Mouse (Mus musculus) heart, embryonic 11.5 days (tissue): Measurements from ENCODE around the gene Papln. TPM values are rescaled to one million over a fixed set of nuclear protein-coding genes. Genes with fewer than 3 reads are reported as not detected.

Source experiments
- ATAC-seq: fragments of 200-750 bp; cut with Nextera tagmentation; replicated peaks from 2 replicates; pipeline ENCODE4 v1.8.0; 2017; ENCODE audit warnings: moderate library complexity; ENCODE audit not compliant: insufficient number of reproducible peaks, low FRiP score, low TSS enrichment
- H3K27ac ChIP-seq: fragments of 300-500 bp; sonication (generic); 2 replicates; pipeline ENCODE4 v1.5.1; 2014; ENCODE audit warnings: mild to moderate bottlenecking, low read depth, low read length
- H3K27me3 ChIP-seq: fragments of 300-500 bp; sonication (generic); 2 replicates; pipeline ENCODE4 v1.6.1; 2014; ENCODE audit warnings: mild to moderate bottlenecking, low read length, mixed read lengths; ENCODE audit not compliant: control insufficient read depth, insufficient read depth
- H3K36me3 ChIP-seq: fragments of 300-500 bp; sonication (generic); 2 replicates; pipeline ENCODE4 v1.6.1; 2014; ENCODE audit warnings: mild to moderate bottlenecking, low read length, moderate library complexity, mixed read lengths; ENCODE audit not compliant: control insufficient read depth, insufficient read depth
- H3K4me1 ChIP-seq: fragments of 300-500 bp; sonication (generic); 2 replicates; pipeline ENCODE4 v1.6.1; 2014; ENCODE audit warnings: low read length; ENCODE audit not compliant: control insufficient read depth, insufficient read depth
- H3K4me2 ChIP-seq: fragments of 300-500 bp; sonication (generic); 2 replicates; pipeline ENCODE4 v1.6.1; 2014; ENCODE audit warnings: mild to moderate bottlenecking, moderate library complexity
- H3K4me3 ChIP-seq: fragments of 300-500 bp; sonication (generic); 2 replicates; pipeline ENCODE4 v1.5.1; 2014; ENCODE audit warnings: low read depth, low read length
- H3K9ac ChIP-seq: fragments of 300-500 bp; sonication (generic); 2 replicates; pipeline ENCODE4 v1.6.1; 2014; ENCODE audit warnings: mild to moderate bottlenecking, low read depth, low read length, moderate library complexity
- H3K9me3 ChIP-seq: fragments of 300-500 bp; sonication (generic); replicated peaks from 2 replicates; pipeline ENCODE4 v1.6.1; 2016; ENCODE audit warnings: low read length; ENCODE audit not compliant: control insufficient read depth
- WGBS: fragments of 180-500 bp; shearing (Covaris S2); extraction: QIAGEN DNeasy Blood & Tissue Kit; methylation state at CpG from one replicate; pipeline ENCODE4 v1.1.7; 2014; ENCODE audit not compliant: insufficient replicate concordance; 5-methylcytosine and 5-hydroxymethylcytosine counted together
- polyA plus RNA-seq: library from polyadenylated mRNA; unstranded; fragments of >200 nt; fragmentation: Nextera tagmentation; extraction: Ambion mirVana; gene quantifications from 2 replicates; pipeline ENCODE4 v1.2.1, GENCODE M21; 2014

Papln gene
- polyA plus RNA-seq, 1 experiment from 2014 or later: 0.10 TPM

DNA sequence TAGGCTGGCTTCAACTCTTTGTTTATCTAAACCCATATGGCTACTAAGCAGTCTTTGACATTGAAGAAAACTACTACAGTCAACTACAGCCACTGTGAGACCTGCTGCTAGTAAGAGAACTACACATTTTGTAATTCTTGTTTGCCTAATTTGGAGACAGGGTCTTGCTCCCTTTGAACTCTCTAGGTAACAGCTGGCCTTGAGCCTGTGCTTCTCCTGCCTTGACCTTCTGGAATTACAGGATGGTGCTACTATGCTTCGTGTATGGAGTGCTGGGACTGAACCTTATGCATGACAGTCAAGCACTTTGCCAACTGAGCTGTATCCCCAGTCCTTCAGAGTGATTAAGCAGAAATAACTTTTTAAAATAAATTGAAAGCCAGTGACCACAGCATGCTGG, 53.2 kb downstream of the Papln start:
- 83% methylated on average over 1 of the region's 1 CpGs for WGBS

DNA sequence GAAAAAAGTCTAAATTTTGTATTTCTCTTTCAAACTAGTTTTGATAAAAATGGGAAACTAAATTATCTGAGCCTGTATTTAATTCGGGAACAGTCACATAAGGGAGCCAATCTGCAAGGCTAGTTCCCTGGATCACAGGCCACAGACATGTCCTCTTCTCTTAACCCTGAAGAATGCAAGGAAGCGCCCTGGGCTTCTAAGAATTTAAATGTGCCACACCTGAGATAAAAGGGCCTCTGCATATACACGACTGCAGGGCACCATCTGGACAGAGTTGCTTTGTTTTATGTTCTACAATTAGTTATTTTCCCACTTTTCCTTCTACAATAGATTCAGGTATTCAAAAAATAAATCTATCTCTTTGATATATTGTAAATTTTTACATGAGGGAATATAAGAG, 67.0 kb downstream of the Papln start:
- no peak overlapping the region for H3K27ac ChIP-seq
- H3K27me3 ChIP-seq: no peaks in the 10 kb centered on the region
- 79% methylated on average over 3 of the region's 3 CpGs for WGBS
- no peak overlapping the region for H3K4me2 ChIP-seq
- H3K36me3 ChIP-seq: peaks cover 8% of the 10 kb centered on the region
- H3K4me1 ChIP-seq: no peaks in the 10 kb centered on the region
- no peaks in the 10 kb centered on the region for H3K9me3 ChIP-seq
- no peak overlapping the region for H3K9ac ChIP-seq
- ATAC-seq: no peak
- H3K4me3 ChIP-seq: no peak overlapping the region

More for the DNA sequence above, 53.2 kb downstream of the Papln start:
- ATAC-seq: no peak
- 0 out of 2 replicates have a peak, but pooled peaks cover 3% of the 10 kb centered on the region for H3K4me1 ChIP-seq
- no peaks in the 10 kb centered on the region for H3K36me3 ChIP-seq
- no peaks in the 10 kb centered on the region for H3K9me3 ChIP-seq
- no peak overlapping the region for H3K9ac ChIP-seq
- H3K4me3 ChIP-seq: no peak overlapping the region
- H3K4me2 ChIP-seq: no peak overlapping the region
- no peaks in the 10 kb centered on the region for H3K27me3 ChIP-seq
- H3K27ac ChIP-seq: no peak overlapping the region

DNA sequence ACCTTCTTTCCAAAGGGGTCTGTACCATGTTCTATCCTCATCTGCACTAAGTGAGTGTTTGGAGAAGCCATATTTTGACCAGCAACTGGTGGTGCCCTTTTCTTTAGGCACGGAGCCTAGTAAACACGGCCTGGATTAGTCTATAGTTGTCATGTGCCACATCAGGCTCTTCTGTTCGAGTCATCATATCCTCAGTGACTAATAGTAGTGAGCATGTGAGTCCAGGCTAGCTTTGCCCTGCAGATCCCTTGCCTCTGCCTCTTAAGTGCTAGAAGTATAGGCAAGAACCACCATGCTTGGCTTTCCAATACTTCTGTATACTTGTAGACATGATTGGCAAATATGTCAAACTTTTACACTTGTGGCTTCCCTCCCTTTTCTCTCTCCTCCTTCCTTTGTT, 70.5 kb downstream of the Papln start:
- Histone ChIP-seq H3K9ac (no peak overlapping the region), H3K27ac (no peak overlapping the region), H3K4me2 (no peak overlapping the region), H3K27me3 (no peaks in the 10 kb centered on the region), H3K36me3 (peaks cover 18% of the 10 kb centered on the region), H3K4me3 (no peak overlapping the region), H3K9me3 (no peaks in the 10 kb centered on the region), H3K4me1 (no peaks in the 10 kb centered on the region)
- 90% methylated on average over 3 of the region's 3 CpGs for WGBS
- no peak for ATAC-seq

DNA sequence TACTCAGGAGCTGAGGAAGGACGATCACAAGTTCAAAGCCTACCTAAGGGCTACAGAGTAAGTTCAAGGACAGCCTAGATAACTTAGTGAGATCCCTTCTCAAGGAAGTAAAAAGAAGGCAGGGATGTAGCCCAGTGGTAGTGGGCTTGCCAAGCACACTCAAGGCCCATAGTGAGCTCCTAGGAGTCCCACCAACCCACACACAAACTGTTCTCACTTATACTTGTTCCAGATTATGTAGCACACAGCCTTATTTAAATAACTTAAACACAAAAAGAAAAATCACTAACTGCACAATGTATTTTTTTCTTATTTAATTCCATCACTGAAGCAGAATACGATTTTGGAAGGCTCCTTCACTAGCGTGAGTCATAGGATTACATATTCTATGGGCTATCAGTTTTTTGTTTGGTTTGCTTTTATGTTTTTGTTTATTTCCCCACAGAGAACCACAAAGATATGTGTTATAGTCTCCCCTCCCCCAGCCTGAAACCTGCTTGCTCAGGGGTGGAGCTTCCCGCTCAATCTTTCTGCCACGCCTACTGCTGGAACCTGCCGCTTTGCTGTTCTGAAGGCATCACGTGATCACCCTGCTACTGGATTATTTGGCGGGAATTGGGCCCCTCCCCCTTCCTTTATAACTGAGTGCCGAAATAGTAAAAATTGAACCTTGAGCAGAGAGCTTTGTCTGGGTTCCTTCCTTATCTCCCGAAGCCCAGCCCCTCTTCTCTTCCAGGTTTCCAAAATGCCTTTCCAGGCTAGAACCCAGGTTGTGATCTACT, 78.2 kb downstream of the Papln start:
- H3K9ac ChIP-seq: no peak overlapping the region
- 81% methylated on average over 10 of the region's 10 CpGs for WGBS
- peaks cover 11% of the 10 kb centered on the region for H3K36me3 ChIP-seq
- no peaks in the 10 kb centered on the region for H3K27me3 ChIP-seq
- H3K4me2 ChIP-seq: no peak overlapping the region
- H3K27ac ChIP-seq: no peak overlapping the region
- no peaks in the 10 kb centered on the region for H3K4me1 ChIP-seq
- ATAC-seq: no peak
- H3K9me3 ChIP-seq: no peaks in the 10 kb centered on the region
- H3K4me3 ChIP-seq: no peak overlapping the region

Other genes with a start within 250 kb of the Papln start
- gene Dcaf4, start 243.2 kb upstream of the Papln start, polyA plus RNA-seq: 23.8 and 24.1 TPM in 2 replicates
- 12.3 and 15.8 TPM in 2 replicates for gene Zfyve1, start 166.4 kb upstream of the Papln start, polyA plus RNA-seq
- 167 and 184 TPM in 2 replicates for gene Rbm25, start 132.4 kb upstream of the Papln start, polyA plus RNA-seq
- 54.9 and 58.6 TPM in 2 replicates for gene Psen1, start 75.5 kb upstream of the Papln start, polyA plus RNA-seq
- 34.3 and 41.7 TPM in 2 replicates for gene Numb, start 158.3 kb downstream of the Papln start, polyA plus RNA-seq
- gene Riox1, start 187.0 kb downstream of the Papln start, polyA plus RNA-seq: 9.6 and 10.4 TPM in 2 replicates
- gene Heatr4, start 221.2 kb downstream of the Papln start, polyA plus RNA-seq: not detected in 2 replicates
- 33.0 and 35.5 TPM in 2 replicates for gene Acot2, start 224.2 kb downstream of the Papln start, polyA plus RNA-seq
- gene Acot1, start 245.9 kb downstream of the Papln start, polyA plus RNA-seq: 19.3 and 20.7 TPM in 2 replicates